Mouse (Mus musculus): ENCODE data around the gene Cemip. TPM values are rescaled to one million over a fixed set of nuclear protein-coding genes. Genes with fewer than 3 reads are reported as not detected.

The Cemip gene
- polyA plus RNA-seq, 2 experiments from 2014 or later = 0.22 TPM; not detected in 1

- no peak for ATAC-seq
These were observed 59.2 kb downstream of the Cemip start for GRCm38 (mm10) chr7:84026950-84027585.

GRCm38 (mm10) chr7:84026090-84026489, 60.2 kb downstream of the Cemip start:
- no peak for ATAC-seq

GRCm38 (mm10) chr7:84023466-84023865, 62.8 kb downstream of the Cemip start:
- no peak for ATAC-seq

- ATAC-seq = no peak
These were observed 63.8 kb downstream of the Cemip start for GRCm38 (mm10) chr7:84022462-84022861.

- no peak for ATAC-seq
These were observed 66.9 kb downstream of the Cemip start for GRCm38 (mm10) chr7:84019381-84019780.

GRCm38 (mm10) chr7:84018291-84019266, 67.7 kb downstream of the Cemip start:
- ATAC-seq = no peak

- ATAC-seq = no peak
These were observed 71.3 kb downstream of the Cemip start for GRCm38 (mm10) chr7:84015050-84015449.

- ATAC-seq = no peak
These were observed 72.6 kb downstream of the Cemip start for GRCm38 (mm10) chr7:84013656-84014055.

- no peak for ATAC-seq
These were observed 81.9 kb downstream of the Cemip start for GRCm38 (mm10) chr7:84004357-84004756.

GRCm38 (mm10) chr7:84001516-84001915, 84.8 kb downstream of the Cemip start:
- no peak for ATAC-seq

GRCm38 (mm10) chr7:84000671-84001070, 85.6 kb downstream of the Cemip start:
- no peak for ATAC-seq

GRCm38 (mm10) chr7:83999647-84000046, 86.7 kb downstream of the Cemip start:
- no peak for ATAC-seq

GRCm38 (mm10) chr7:83994348-83994747, 92.0 kb downstream of the Cemip start:
- no peak for ATAC-seq

- no peak for ATAC-seq
These were observed 97.0 kb downstream of the Cemip start for GRCm38 (mm10) chr7:83989294-83989693.

- no peak for ATAC-seq
These were observed 100.6 kb downstream of the Cemip start for GRCm38 (mm10) chr7:83985751-83986150.

GRCm38 (mm10) chr7:83982566-83982965, 103.7 kb downstream of the Cemip start:
- ATAC-seq = no peak

GRCm38 (mm10) chr7:83978945-83979536, 107.3 kb downstream of the Cemip start:
- no peak for ATAC-seq

- no peak for ATAC-seq
These were observed 107.9 kb downstream of the Cemip start for GRCm38 (mm10) chr7:83978410-83978809.

GRCm38 (mm10) chr7:83976413-83976958, 109.8 kb downstream of the Cemip start:
- ATAC-seq = no peak

GRCm38 (mm10) chr7:83975283-83975682, 111.0 kb downstream of the Cemip start:
- ATAC-seq = no peak

GRCm38 (mm10) chr7:83972485-83972884, 113.8 kb downstream of the Cemip start:
- ATAC-seq = no peak

- ATAC-seq = no peak
These were observed 120.1 kb downstream of the Cemip start for GRCm38 (mm10) chr7:83966047-83966818.

All from activated CD4-positive, CD25-positive, alpha-beta regulatory T cell, adult 4 months (primary cell).